7 mouse cellular contexts compared by ENCODE assay signal in genomic region chr5:135544032-135544558, GRCm38 (mm10). TPM values are rescaled to one million over a fixed set of nuclear protein-coding genes. Genes with fewer than 3 reads are reported as not detected.
DNase-seq lines count a peak whose midpoint lies in the region; ATAC-seq and TF ChIP-seq lines count a peak whose summit lies in the region.

No protein-coding gene starts in this region.

- WGBS in embryonic facial prominence, embryonic 14.5 days: 3% methylated on average over 15 of the region's 15 CpGs
- WGBS in heart, postnatal 0 days: 4% methylated on average over 15 of the region's 15 CpGs
- WGBS in limb, embryonic 15.5 days: 4% methylated on average over 15 of the region's 15 CpGs

- no peak for TF ChIP-seq CTCF in heart, postnatal 0 days (IDR thresholded peaks at IDR 0.05; ENCODE audit: low read depth)

- H3K4me1 ChIP-seq in ES-E14 (ENCODE audit: control insufficient read depth in 2 of 2, insufficient read depth in 2 of 2, low read length in 2 of 2, poor library complexity in 1 of 2): no peaks in the 10 kb centered on the region
- H3K4me1 ChIP-seq in embryonic facial prominence, embryonic 14.5 days (ENCODE audit: control insufficient read depth, insufficient read depth, low read length): peaks cover 8% of the 10 kb centered on the region
- peaks cover 4% of the 10 kb centered on the region for H3K4me1 ChIP-seq in heart, postnatal 0 days (ENCODE audit: control insufficient read depth, insufficient read depth)
- peaks cover 17% of the 10 kb centered on the region for H3K4me1 ChIP-seq in limb, embryonic 15.5 days

- no peaks in the 10 kb centered on the region for H3K36me3 ChIP-seq in ES-E14 (ENCODE audit: control insufficient read depth, insufficient read depth, low read length, poor library complexity, severe bottlenecking)
- no peaks in the 10 kb centered on the region for H3K36me3 ChIP-seq in embryonic facial prominence, embryonic 14.5 days (ENCODE audit: control insufficient read depth, insufficient read depth, low read length)
- no peaks in the 10 kb centered on the region for H3K36me3 ChIP-seq in heart, postnatal 0 days (replicated peaks; ENCODE audit: control insufficient read depth, insufficient read depth, low read length)
- no peaks in the 10 kb centered on the region for H3K36me3 ChIP-seq in limb, embryonic 15.5 days

- no peak overlapping the region for H3K9ac ChIP-seq in ES-E14 (ENCODE audit: insufficient read depth, low read depth, low read length, poor library complexity, severe bottlenecking)
- H3K9ac ChIP-seq in embryonic facial prominence, embryonic 14.5 days (ENCODE audit: low read depth, low read length): peak overlapping the region; percentile 66
- H3K9ac ChIP-seq in heart, postnatal 0 days (replicated peaks; ENCODE audit: low read depth, low read length): peak overlapping the region; percentile 59
- H3K9ac ChIP-seq in limb, embryonic 15.5 days: peak overlapping the region; percentile 64

- no peak for ATAC-seq in embryonic facial prominence, embryonic 14.5 days (ENCODE audit: low read depth)
- ATAC-seq in heart, postnatal 0 days (ENCODE audit: insufficient read depth, low read depth): no peak
- ATAC-seq in limb, embryonic 15.5 days (ENCODE audit: insufficient number of reproducible peaks, low FRiP score, low TSS enrichment, low read depth): no peak

- DNase-seq in 3T3-L1 (ENCODE audit: low read depth, low spot score): peak; percentile 52
- DNase-seq in ES-E14 (ENCODE audit: low read depth, low spot score): no peak
- peak; percentile 40 for DNase-seq in embryonic facial prominence, embryonic 14.5 days (ENCODE audit: low spot score)
- no peak for DNase-seq in heart, postnatal 0 days (ENCODE audit: low spot score)
- DNase-seq in neural tube, embryonic 10.5 days (ENCODE audit: extremely low spot score, low spot score): peak; percentile 46
- no peak for DNase-seq in left cerebral cortex, adult 9 months (ENCODE audit: low spot score in 2 of 2)

- peak overlapping the region; percentile 88 for H3K4me2 ChIP-seq in embryonic facial prominence, embryonic 14.5 days (ENCODE audit: low read depth, low read length)
- peak overlapping the region; percentile 90 for H3K4me2 ChIP-seq in heart, postnatal 0 days (ENCODE audit: low read depth, low read length)
- peak overlapping the region; percentile 87 for H3K4me2 ChIP-seq in limb, embryonic 15.5 days

- H3K9me3 ChIP-seq in ES-E14 (ENCODE audit: control insufficient read depth, insufficient read depth, low read depth, low read length): no peaks in the 10 kb centered on the region
- H3K9me3 ChIP-seq in embryonic facial prominence, embryonic 14.5 days (ENCODE audit: control insufficient read depth, low read length): no peaks in the 10 kb centered on the region
- H3K9me3 ChIP-seq in heart, postnatal 0 days (replicated peaks; ENCODE audit: control insufficient read depth, low read length): no peaks in the 10 kb centered on the region
- H3K9me3 ChIP-seq in limb, embryonic 15.5 days: no peaks in the 10 kb centered on the region

- TF ChIP-seq EP300 in heart, postnatal 0 days (IDR thresholded peaks at IDR 0.05; ENCODE audit: low read depth): no peak

- no peaks in the 10 kb centered on the region for H3K27me3 ChIP-seq in embryonic facial prominence, embryonic 14.5 days (replicated peaks; ENCODE audit: control insufficient read depth, insufficient read depth, low read length)
- H3K27me3 ChIP-seq in heart, postnatal 0 days (ENCODE audit: control insufficient read depth, insufficient read depth, low read length): no peaks in the 10 kb centered on the region
- no peaks in the 10 kb centered on the region for H3K27me3 ChIP-seq in limb, embryonic 15.5 days

- in situ Hi-C loops in ES-E14 (cut with MboI; ENCODE audit: low sequenced_read_pairs in 2 of 2, unreplicated experiment in 2 of 2): no loop called here

- H3K27ac ChIP-seq in ES-E14 (ENCODE audit: insufficient read depth, low read depth, low read length, poor library complexity, severe bottlenecking): no peak overlapping the region
- 0 out of 2 replicates have a peak overlapping the region, but pooled peaks have one; percentile 22 for H3K27ac ChIP-seq in embryonic facial prominence, embryonic 14.5 days (replicated peaks; ENCODE audit: low read depth, low read length)
- peak overlapping the region; percentile 9 for H3K27ac ChIP-seq in heart, postnatal 0 days (ENCODE audit: low read depth)
- H3K27ac ChIP-seq in limb, embryonic 15.5 days: peak overlapping the region; percentile 82

- peak overlapping the region; percentile 84 to 93 for H3K4me3 ChIP-seq in ES-E14 (ENCODE audit: insufficient read depth in 1 of 2, low read depth in 1 of 2, low read length in 2 of 2, poor library complexity in 1 of 2, severe bottlenecking in 1 of 2)
- peak overlapping the region; percentile 63 for H3K4me3 ChIP-seq in embryonic facial prominence, embryonic 14.5 days (ENCODE audit: low read depth, low read length)
- H3K4me3 ChIP-seq in heart, postnatal 0 days (ENCODE audit: low read depth, low read length): peak overlapping the region; percentile 69
- peak overlapping the region; percentile 76 for H3K4me3 ChIP-seq in limb, embryonic 15.5 days

TF ChIP-seq in ES-E14, 5 proteins besides CTCF, POLR2A, EP300 and RAD21:
- no peak for TF ChIP-seq ZNF384 (IDR thresholded peaks at IDR 0.05; ENCODE audit: low read depth, low read length)
- no peak for TF ChIP-seq HCFC1 (IDR thresholded peaks at IDR 0.05; ENCODE audit: borderline replicate concordance, insufficient read depth, low read length)
- no peak for TF ChIP-seq CHD2 (IDR thresholded peaks at IDR 0.05; ENCODE audit: low read depth, low read length)
- no peak for TF ChIP-seq ZC3H11A (IDR thresholded peaks at IDR 0.05; ENCODE audit: borderline replicate concordance, low read depth, low read length)
- TF ChIP-seq MAFK (IDR thresholded peaks at IDR 0.05; ENCODE audit: insufficient read depth, low read depth, low read length): no peak
TF ChIP-seq in ES-E14: peak in this region for 0.

RNA-seq across cellular contexts. Expression of gene Hip1, which starts 0.8 kb away (rescaled TPM):
- 42.9 and 55.5 TPM in 2 replicates for total RNA-seq in ES-E14 (2012; rRNA removed)
- polyA plus RNA-seq in embryonic facial prominence, embryonic 14.5 days (2014; fragmentation: Nextera tagmentation; extraction: Ambion mirVana): 45.6 and 47.1 TPM in 2 replicates
- total RNA-seq in heart, postnatal 0 days (2014; rRNA removed; ENCODE audit: low replicate concordance): 41.0 and 47.2 TPM in 2 replicates
- 9.8 and 10.1 TPM in 2 replicates for polyA plus RNA-seq in heart, postnatal 0 days (2015; fragmentation: Nextera tagmentation; extraction: Ambion mirVana)
- polyA plus RNA-seq in limb, embryonic 15.5 days (2015; fragmentation: Nextera tagmentation; extraction: Ambion mirVana): 33.5 and 34.1 TPM in 2 replicates

RNA-seq across cellular contexts. Expression of gene Ccl26, which starts 19.3 kb away (rescaled TPM):
- not detected in 2 replicates for total RNA-seq in ES-E14 (2012; rRNA removed)
- not detected in 2 replicates for polyA plus RNA-seq in embryonic facial prominence, embryonic 14.5 days (2014; fragmentation: Nextera tagmentation; extraction: Ambion mirVana)
- total RNA-seq in heart, postnatal 0 days (2014; rRNA removed; ENCODE audit: low replicate concordance): not detected in 2 replicates
- polyA plus RNA-seq in heart, postnatal 0 days (2015; fragmentation: Nextera tagmentation; extraction: Ambion mirVana): not detected in 2 replicates
- not detected in 2 replicates for polyA plus RNA-seq in limb, embryonic 15.5 days (2015; fragmentation: Nextera tagmentation; extraction: Ambion mirVana)

RNA-seq across cellular contexts. Expression of gene Ccl24, which starts 28.8 kb away (rescaled TPM):
- not detected in 2 replicates for total RNA-seq in ES-E14 (2012; rRNA removed)
- polyA plus RNA-seq in embryonic facial prominence, embryonic 14.5 days (2014; fragmentation: Nextera tagmentation; extraction: Ambion mirVana): 3.3 and 3.5 TPM in 2 replicates
- total RNA-seq in heart, postnatal 0 days (2014; rRNA removed; ENCODE audit: low replicate concordance): not detected in 2 replicates
- polyA plus RNA-seq in heart, postnatal 0 days (2015; fragmentation: Nextera tagmentation; extraction: Ambion mirVana): 0.45 and 0.82 TPM in 2 replicates
- polyA plus RNA-seq in limb, embryonic 15.5 days (2015; fragmentation: Nextera tagmentation; extraction: Ambion mirVana): 2.9 and 3.4 TPM in 2 replicates

Comparison
In these comparisons a context has a peak if more than half of its experiments do, and no peak if none do; other contexts are left out.
1. DNase-seq: peak in 3T3-L1 (single experiment), embryonic facial prominence, embryonic 14.5 days (single experiment) and neural tube, embryonic 10.5 days (single experiment); none in ES-E14 (single experiment), heart, postnatal 0 days (single experiment) and left cerebral cortex, adult 9 months (0 of 2).
2. Peak in every context shown above with its lines, with median percentiles within 50 percentile points of each other: H3K4me3 ChIP-seq and H3K4me2 ChIP-seq.